Mouse (Mus musculus) megakaryocyte progenitor cell, adult 5-6 weeks (primary cell): Measurements from ENCODE around the gene Vmn1r137. TPM values are rescaled to one million over a fixed set of nuclear protein-coding genes. Genes with fewer than 3 reads are reported as not detected.
"Not testable (repeated sequence)": the region's sequence is repeated elsewhere in the genome, so short reads cannot be mapped to it uniquely, and the experiment has no call there.

Experiments used
- ATAC-seq: replicated peaks from 2 replicates; pipeline ENCODE4 v1.8.0; 2016; ENCODE audit warnings: mild to moderate bottlenecking, moderate TSS enrichment, inconsistent platforms; ENCODE audit not compliant: poor library complexity
- total RNA-seq, 2 experiments: library from RNA; stranded (forward) in 1 of 2; stranded (reverse) in 1 of 2; fragments of 157-497, 149-512 nt in 1 of 2; fragments of 200-1000 nt in 1 of 2; gene quantifications; 2 replicates each; pipeline versions ENCODE4 v1.2.3 to v1.2.4; 2015 to 2017

The Vmn1r137 gene
- total RNA-seq (2015), result not detected in 2 replicates
- not detected in 2 replicates for total RNA-seq (2017)

DNA sequence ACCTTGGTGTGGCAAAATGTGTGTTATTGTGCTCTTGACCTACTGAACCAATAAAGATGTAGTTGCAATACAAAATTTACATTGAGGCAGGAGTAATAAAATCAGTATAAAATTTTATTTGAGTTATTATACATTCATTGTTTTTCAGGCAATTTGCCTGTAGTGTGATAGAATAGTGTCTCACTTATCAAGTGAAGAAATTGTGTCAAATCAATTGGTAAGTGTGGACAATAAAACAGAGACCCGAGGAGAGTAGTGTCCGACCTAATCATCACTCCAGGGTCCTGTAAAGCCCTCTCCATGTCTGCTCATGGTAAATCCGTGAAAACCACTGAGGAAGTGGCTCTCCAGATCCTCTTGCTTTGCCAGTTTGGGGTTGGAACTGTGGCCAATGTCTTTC lies at the start of gene Vmn1r137:
Vmn1r137 (plus strand) TSS at position 301 of the 400 bp plus-strand sequence.
- not testable (repeated sequence) for ATAC-seq

GRCm38 (mm10) chr7:22028797-22029196 lies 34.4 kb downstream of the Vmn1r137 start, which contains the start of gene Vmn1r138:
Gene Vmn1r138, minus strand, starts transcription at chr7:22028897.
- ATAC-seq, result not testable (repeated sequence)

Other genes starting within 250 kb of the Vmn1r137 start
- gene Gm4175, start 233.1 kb upstream of the Vmn1r137 start, total RNA-seq (2015), result not detected in 2 replicates
- gene Gm4175, start 233.1 kb upstream of the Vmn1r137 start, total RNA-seq (2017), result not detected in 2 replicates
- gene Gm4177, start 197.9 kb upstream of the Vmn1r137 start, total RNA-seq (2015), result not detected in 2 replicates
- not detected in 2 replicates for gene Gm4177, start 197.9 kb upstream of the Vmn1r137 start, total RNA-seq (2017)
- not detected in 2 replicates for gene Vmn1r135, start 162.2 kb upstream of the Vmn1r137 start, total RNA-seq (2015)
- gene Vmn1r135, start 162.2 kb upstream of the Vmn1r137 start, total RNA-seq (2017), result not detected in 2 replicates
- not detected in 2 replicates for gene Gm5725, start 150.3 kb upstream of the Vmn1r137 start, total RNA-seq (2015)
- not detected in 2 replicates for gene Gm5725, start 150.3 kb upstream of the Vmn1r137 start, total RNA-seq (2017)
- gene Gm5891, start 73.3 kb upstream of the Vmn1r137 start, total RNA-seq (2015), result not detected in 2 replicates
- gene Gm5891, start 73.3 kb upstream of the Vmn1r137 start, total RNA-seq (2017), result not detected in 2 replicates
- gene Vmn1r138, start 34.3 kb downstream of the Vmn1r137 start, total RNA-seq (2015), result not detected in 2 replicates
- gene Vmn1r138, start 34.3 kb downstream of the Vmn1r137 start, total RNA-seq (2017), result not detected in 2 replicates
- gene Gm6176, start 61.7 kb downstream of the Vmn1r137 start, total RNA-seq (2015), result not detected in 2 replicates
- gene Gm6176, start 61.7 kb downstream of the Vmn1r137 start, total RNA-seq (2017), result not detected in 2 replicates
- not detected in 2 replicates for gene Vmn1r139, start 74.5 kb downstream of the Vmn1r137 start, total RNA-seq (2015)
- gene Vmn1r139, start 74.5 kb downstream of the Vmn1r137 start, total RNA-seq (2017), result not detected in 2 replicates
- gene Gm16451, start 123.7 kb downstream of the Vmn1r137 start, total RNA-seq (2015), result not detected in 2 replicates
- not detected in 2 replicates for gene Gm16451, start 123.7 kb downstream of the Vmn1r137 start, total RNA-seq (2017)
- gene Gm10666, start 140.2 kb downstream of the Vmn1r137 start, total RNA-seq (2015), result not detected in 2 replicates
- gene Gm10666, start 140.2 kb downstream of the Vmn1r137 start, total RNA-seq (2017), result not detected in 2 replicates
- not detected in 2 replicates for gene Vmn1r142, start 169.4 kb downstream of the Vmn1r137 start, total RNA-seq (2015)
- gene Vmn1r142, start 169.4 kb downstream of the Vmn1r137 start, total RNA-seq (2017), result not detected in 2 replicates
- gene Vmn1r143, start 194.8 kb downstream of the Vmn1r137 start, total RNA-seq (2015), result not detected in 2 replicates
- gene Vmn1r143, start 194.8 kb downstream of the Vmn1r137 start, total RNA-seq (2017), result not detected in 2 replicates
- not detected in 2 replicates for gene Gm8653, start 206.7 kb downstream of the Vmn1r137 start, total RNA-seq (2015)
- not detected in 2 replicates for gene Gm8653, start 206.7 kb downstream of the Vmn1r137 start, total RNA-seq (2017)
- gene Gm8453, start 234.9 kb downstream of the Vmn1r137 start, total RNA-seq (2015), result not detected in 2 replicates
- gene Gm8453, start 234.9 kb downstream of the Vmn1r137 start, total RNA-seq (2017), result not detected in 2 replicates